8 mouse cellular contexts compared by ENCODE assay signal in genomic region chr4:95346722-95347197, GRCm38 (mm10).
DNase-seq lines count a peak whose midpoint lies in the region.

No protein-coding gene starts in this region.

- peak; percentile 27 to 30 for DNase-seq in cerebellum, postnatal 14 days
- no peak for DNase-seq in cerebellum, adult 8-10 months
- peak; percentile 48 for DNase-seq in brain, adult 2 months (ENCODE audit: low read depth, low spot score)
- peak; percentile 22 for DNase-seq in kidney, adult 18-20 months
- DNase-seq in left cerebral cortex, postnatal 25 days (ENCODE audit: low spot score in 2 of 2): peak; percentile 5 to 37
- DNase-seq in retina, postnatal 7 days (ENCODE audit: low read depth, low spot score): peak; percentile 13
- DNase-seq in natural killer cell, adult 2 months (ENCODE audit: low spot score in 2 of 2): no peak
- DNase-seq in embryo, embryonic 10.5 days (ENCODE audit: low spot score): no peak

- intact Hi-C loops in left cerebral cortex, postnatal 25 days (cut with DNase I): no loop called here

Comparison
In these comparisons a context has a peak if more than half of its experiments do, and no peak if none do; other contexts are left out.
1. DNase-seq: peak in cerebellum, postnatal 14 days (2 of 2), brain, adult 2 months (single experiment), kidney, adult 18-20 months (single experiment), left cerebral cortex, postnatal 25 days (2 of 2) and retina, postnatal 7 days (single experiment); none in cerebellum, adult 8-10 months (single experiment), natural killer cell, adult 2 months (0 of 2) and embryo, embryonic 10.5 days (single experiment).